Mouse (Mus musculus): ENCODE data around the gene Kcnmb1. TPM values are rescaled to one million over a fixed set of nuclear protein-coding genes. Genes with fewer than 3 reads are reported as not detected.

Kcnmb1 gene
- polyA plus RNA-seq, 1 experiment from 2014 or later, result 6.9 TPM

- Histone ChIP-seq H3K27ac (no peak overlapping the region; the same call in 1 of the 2 replicates), H3K4me1 (peaks cover 11% of the 10 kb centered on the region; the same call in 1 of the 2 replicates), H3K4me3 (no peak overlapping the region), H3K36me3 (no peaks in the 10 kb centered on the region), H3K9me3 (no peaks in the 10 kb centered on the region), H3K27me3 (ENCODE audit: insufficient read depth, poor library complexity, severe bottlenecking) (no peaks in the 10 kb centered on the region)
- 58% methylated on average over 7 of the region's 7 CpGs for WGBS
- no peak for DNase-seq (ENCODE audit: low spot score)
Measured at GRCm38 (mm10) chr11:34010133-34010858, 47.5 kb downstream of the Kcnmb1 start.

GRCm38 (mm10) chr11:34010859-34011172 lies 48.0 kb downstream of the Kcnmb1 start:
- Histone ChIP-seq H3K9me3 (no peaks in the 10 kb centered on the region), H3K27me3 (ENCODE audit: insufficient read depth, poor library complexity, severe bottlenecking) (no peaks in the 10 kb centered on the region), H3K27ac (no peak overlapping the region), H3K4me3 (no peak overlapping the region), H3K4me1 (peaks cover 11% of the 10 kb centered on the region; the same call in 1 of the 2 replicates), H3K36me3 (no peaks in the 10 kb centered on the region)
- WGBS, result 60% methylated on average over 4 of the region's 4 CpGs
- DNase-seq (ENCODE audit: low spot score), result no peak

GRCm38 (mm10) chr11:34012007-34012652 lies 49.3 kb downstream of the Kcnmb1 start:
- DNase-seq (ENCODE audit: low spot score), result no peak
- no peaks in the 10 kb centered on the region for H3K27me3 ChIP-seq (ENCODE audit: insufficient read depth, poor library complexity, severe bottlenecking)
- no peak overlapping the region for H3K27ac ChIP-seq
- H3K36me3 ChIP-seq, result no peaks in the 10 kb centered on the region
- H3K4me3 ChIP-seq, result no peak overlapping the region
- 38% methylated on average over 6 of the region's 6 CpGs for WGBS
- no peaks in the 10 kb centered on the region for H3K9me3 ChIP-seq
- 0 out of 2 replicates have a peak, but pooled peaks cover 7% of the 10 kb centered on the region for H3K4me1 ChIP-seq

Other genes with a start within 250 kb of the Kcnmb1 start
- gene Kcnip1, start 30.1 kb downstream of the Kcnmb1 start, polyA plus RNA-seq (2016; fragmentation: Nextera tagmentation; extraction: Ambion mirVana), result 0.33 and 1.8 TPM in 2 replicates
- gene Lcp2, start 83.9 kb downstream of the Kcnmb1 start, polyA plus RNA-seq (2016; fragmentation: Nextera tagmentation; extraction: Ambion mirVana), result 1.3 and 2.4 TPM in 2 replicates
- gene 4930469K13Rik, start 135.5 kb downstream of the Kcnmb1 start, polyA plus RNA-seq (2016; fragmentation: Nextera tagmentation; extraction: Ambion mirVana), result not detected in 2 replicates
- not detected in 2 replicates for gene Foxi1, start 245.1 kb downstream of the Kcnmb1 start, polyA plus RNA-seq (2016; fragmentation: Nextera tagmentation; extraction: Ambion mirVana)